Mouse (Mus musculus): ENCODE results near the gene Chrna4.

DNA sequence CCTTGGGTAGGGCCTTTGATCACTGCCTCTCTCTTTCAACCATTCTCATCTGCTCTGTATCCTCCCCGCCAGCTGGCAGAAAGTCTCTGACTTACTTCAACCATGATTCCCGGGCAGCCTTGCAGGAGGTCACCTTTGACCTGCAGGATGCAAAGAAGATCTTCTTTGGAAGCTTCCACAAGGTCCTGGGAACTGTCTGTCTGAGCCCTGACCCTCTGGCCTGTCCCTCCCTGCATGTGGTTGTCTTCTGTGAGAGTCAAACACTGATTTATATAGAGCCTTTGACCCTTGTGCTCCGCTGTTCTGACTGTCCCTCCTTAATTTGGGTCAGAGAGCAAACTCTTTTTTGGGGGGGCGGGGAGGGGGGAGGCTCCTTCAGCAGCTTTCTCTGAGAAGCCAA lies 36.3 kb downstream of the Chrna4 start:
- TF ChIP-seq POLR2A (IDR thresholded peaks at IDR 0.05; ENCODE audit: borderline replicate concordance, control insufficient read depth, low read depth, low read length) (no peak), CTCF (IDR thresholded peaks at IDR 0.05; ENCODE audit: control insufficient read depth, insufficient read depth, low read length) (no peak)
